Comparison of ENCODE assay signal across 19 mouse cellular contexts in the genomic region with DNA sequence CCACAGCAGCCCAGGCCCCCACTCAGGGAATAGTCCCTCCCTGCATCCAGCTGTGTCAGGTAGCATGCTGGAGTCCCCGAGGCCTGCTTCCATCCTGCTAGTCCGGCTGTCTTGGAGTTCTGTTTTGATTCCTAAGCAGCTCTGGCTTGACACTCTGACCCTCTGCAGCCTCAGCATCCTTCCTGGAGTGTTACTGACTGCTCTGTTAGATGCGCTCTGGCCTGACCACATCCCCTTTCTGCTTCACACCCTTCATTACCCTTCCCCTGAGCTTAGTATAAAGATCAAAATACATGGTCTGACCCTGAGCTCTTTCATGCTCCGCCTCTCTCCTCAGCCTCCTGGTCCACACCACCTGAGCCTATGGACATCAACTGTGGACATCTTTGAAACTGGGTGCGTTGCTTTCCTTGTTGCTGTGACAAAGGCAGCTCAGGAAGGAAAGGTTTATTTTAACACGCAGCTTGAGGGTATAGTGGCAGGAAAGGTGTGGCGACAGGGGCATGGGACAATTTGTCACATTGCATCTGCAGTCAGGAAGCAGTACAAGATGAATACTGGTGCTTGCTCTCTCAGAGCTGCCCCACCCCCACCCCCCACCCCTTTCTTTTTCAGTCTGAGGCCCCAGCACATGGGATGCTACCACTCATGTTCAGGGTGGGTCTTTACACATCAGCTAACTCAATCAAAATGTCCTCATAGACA. TPM values are rescaled to one million over a fixed set of nuclear protein-coding genes. Genes with fewer than 3 reads are reported as not detected.
DNase-seq lines count a peak whose midpoint lies in the region; ATAC-seq lines count a peak whose summit lies in the region.
"Had no signal": no experiment of that assay in that cellular context is flagged by ENCODE, and none has a peak within 500 bp of the region (broad histone marks: within the 10 kb centered on the region; RNA-seq: fewer than 3 reads in every experiment).

No protein-coding gene starts in this region.

- H3K4me3 ChIP-seq in lung, embryonic 16.5 days (ENCODE audit: low read length), result no peak overlapping the region
- H3K4me3 ChIP-seq in forebrain, embryonic 10.5 days, result no peak overlapping the region
- H3K4me3 ChIP-seq: embryonic facial prominence, embryonic 12.5 days; heart, embryonic 15.5 days; hindbrain, embryonic 12.5 days; limb, embryonic 12.5 days; liver, embryonic 15.5 days; neural tube, embryonic 15.5 days had no signal

- 49% methylated on average over 7 of the region's 7 CpGs for WGBS in lung, embryonic 16.5 days
- WGBS in forebrain, embryonic 10.5 days, result 69% methylated on average over 7 of the region's 7 CpGs

- no peak overlapping the region for H3K27ac ChIP-seq in lung, embryonic 16.5 days (ENCODE audit: low read length)
- H3K27ac ChIP-seq in forebrain, embryonic 10.5 days, result no peak overlapping the region
- H3K27ac ChIP-seq: embryonic facial prominence, embryonic 12.5 days; heart, embryonic 15.5 days; hindbrain, embryonic 12.5 days; limb, embryonic 12.5 days; liver, embryonic 15.5 days; neural tube, embryonic 15.5 days had no signal

- H3K4me1 ChIP-seq in lung, embryonic 16.5 days (replicated peaks; ENCODE audit: control insufficient read depth, insufficient read depth, low read length), result no peaks in the 10 kb centered on the region
- peaks cover 6% of the 10 kb centered on the region; the same call in 1 of the 2 replicates for H3K4me1 ChIP-seq in forebrain, embryonic 10.5 days
- H3K4me1 ChIP-seq: embryonic facial prominence, embryonic 12.5 days; heart, embryonic 15.5 days; hindbrain, embryonic 12.5 days; limb, embryonic 12.5 days; liver, embryonic 15.5 days; neural tube, embryonic 15.5 days had no signal

- no peak for DNase-seq in lung, postnatal 14 days
- peak; percentile 59 to 77 for DNase-seq in natural killer cell, adult 2 months (ENCODE audit: low spot score in 2 of 2)
- DNase-seq in gastrocnemius, postnatal 25 days, result no peak
- no peak for DNase-seq in forebrain, embryonic 10.5 days (ENCODE audit: extremely low spot score, low spot score)
- no peak for DNase-seq in adrenal gland, postnatal 14 days
- DNase-seq: cerebellum, adult 11 months; cerebellum, postnatal 36 days; kidney, adult 11 months; kidney, postnatal 4 days; retina, postnatal 1 day had no signal

- H3K9me3 ChIP-seq in lung, embryonic 16.5 days (ENCODE audit: control insufficient read depth, low read length), result no peaks in the 10 kb centered on the region
- no peaks in the 10 kb centered on the region for H3K9me3 ChIP-seq in forebrain, embryonic 10.5 days
- H3K9me3 ChIP-seq: embryonic facial prominence, embryonic 12.5 days; heart, embryonic 15.5 days; hindbrain, embryonic 12.5 days; limb, embryonic 12.5 days; liver, embryonic 15.5 days; neural tube, embryonic 15.5 days had no signal

- peak; percentile 43; the same call in 1 of the 2 replicates for ATAC-seq in lung, embryonic 16.5 days (ENCODE audit: low read depth)
- ATAC-seq in CD4-positive, CD25-positive, alpha-beta regulatory T cell, adult 4 months, result peak; percentile 37
- ATAC-seq in granulocyte monocyte progenitor cell, adult 5-6 weeks (replicated peaks; ENCODE audit: poor library complexity, severe bottlenecking), result peak; percentile 78

- H3K4me2 ChIP-seq in lung, embryonic 16.5 days (ENCODE audit: low read depth, low read length), result no peak overlapping the region
- H3K4me2 ChIP-seq: embryonic facial prominence, embryonic 12.5 days; heart, embryonic 15.5 days; hindbrain, embryonic 12.5 days; limb, embryonic 12.5 days; liver, embryonic 15.5 days; neural tube, embryonic 15.5 days had no signal

- no peaks in the 10 kb centered on the region for H3K27me3 ChIP-seq in lung, embryonic 16.5 days (ENCODE audit: control insufficient read depth, insufficient read depth, low read depth, low read length)
- H3K27me3 ChIP-seq in forebrain, embryonic 10.5 days (ENCODE audit: poor library complexity, severe bottlenecking), result no peaks in the 10 kb centered on the region
- H3K27me3 ChIP-seq: embryonic facial prominence, embryonic 12.5 days; heart, embryonic 15.5 days; hindbrain, embryonic 12.5 days; limb, embryonic 12.5 days; liver, embryonic 15.5 days; neural tube, embryonic 15.5 days had no signal

- no peak overlapping the region for H3K9ac ChIP-seq in lung, embryonic 16.5 days (ENCODE audit: low read length)
- H3K9ac ChIP-seq: embryonic facial prominence, embryonic 12.5 days; heart, embryonic 15.5 days; hindbrain, embryonic 12.5 days; limb, embryonic 12.5 days; liver, embryonic 15.5 days; neural tube, embryonic 15.5 days had no signal

- H3K36me3 ChIP-seq in lung, embryonic 16.5 days (ENCODE audit: control insufficient read depth, insufficient read depth, low read length), result no peaks in the 10 kb centered on the region; the same call in 1 of the 2 replicates
- H3K36me3 ChIP-seq in forebrain, embryonic 10.5 days (replicated peaks), result no peaks in the 10 kb centered on the region
- H3K36me3 ChIP-seq: embryonic facial prominence, embryonic 12.5 days; heart, embryonic 15.5 days; hindbrain, embryonic 12.5 days; limb, embryonic 12.5 days; liver, embryonic 15.5 days; neural tube, embryonic 15.5 days had no signal

RNA-seq across cellular contexts. Expression of a gene that starts 46.5 kb away (rescaled TPM):
- polyA plus RNA-seq in lung, embryonic 16.5 days (2015; fragmentation: Nextera tagmentation; extraction: Ambion mirVana), result 9.5 and 9.9 TPM in 2 replicates
- 10 to 100 TPM; 17.0 to 18.6 TPM for polyA plus RNA-seq in CD4-positive, CD25-positive, alpha-beta regulatory T cell, adult 4 months (2017; shearing (Covaris generic))
- 5.4 and 7.8 TPM in 2 replicates for total RNA-seq in granulocyte monocyte progenitor cell, adult 5-6 weeks (2014; fragmentation: Nextera tagmentation)
- total RNA-seq in granulocyte monocyte progenitor cell, adult 5-6 weeks (2017), result 5.5 and 7.2 TPM in 2 replicates
- total RNA-seq in gastrocnemius, postnatal 25 days (2021), result 1 to 10 TPM; 6.6 to 7.2 TPM
- 1.1 and 1.2 TPM in 2 replicates for polyA plus RNA-seq in forebrain, embryonic 10.5 days (2016; fragmentation: Nextera tagmentation; extraction: Ambion mirVana)
- total RNA-seq in adrenal gland, postnatal 14 days (2021), result 9.2 and 12.8 TPM in 2 replicates

Comparison
In these comparisons a context has a peak if more than half of its experiments do, and no peak if none do; other contexts are left out.
1. DNase-seq: peak in natural killer cell, adult 2 months (2 of 2); none in lung, postnatal 14 days (single experiment), gastrocnemius, postnatal 25 days (single experiment), forebrain, embryonic 10.5 days (single experiment) and adrenal gland, postnatal 14 days (single experiment).
2. Peak in every context shown above with its lines, with median percentiles within 50 percentile points of each other: ATAC-seq.